8 mouse cellular contexts compared by ENCODE assay signal in the genomic region with DNA sequence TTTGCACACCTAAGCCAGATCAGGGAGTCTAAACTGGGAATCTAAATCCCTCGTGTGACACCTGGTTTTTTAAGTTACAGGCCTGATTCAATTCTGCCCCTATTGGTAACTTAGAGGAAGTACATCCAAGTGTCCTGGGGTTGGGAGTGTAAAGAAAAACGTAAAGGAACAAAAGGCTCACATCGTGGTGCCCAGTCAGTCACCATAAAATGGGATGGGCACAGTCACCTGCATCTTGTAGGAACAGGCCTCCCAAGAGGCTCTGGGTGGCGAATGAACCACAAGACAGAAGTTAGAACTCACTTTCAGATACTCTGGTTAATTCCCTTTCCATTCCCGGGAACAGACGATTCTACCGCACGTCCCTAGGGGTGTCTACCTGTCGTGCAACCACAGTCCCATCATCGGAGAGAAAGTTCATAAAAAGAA. TPM values are rescaled to one million over a fixed set of nuclear protein-coding genes. Genes with fewer than 3 reads are reported as not detected.
DNase-seq lines count a peak whose midpoint lies in the region; ATAC-seq and TF ChIP-seq lines count a peak whose summit lies in the region.

No protein-coding gene starts in this region.

- H3K27me3 ChIP-seq in G1E (ENCODE audit: insufficient read depth, low read length), result no peaks in the 10 kb centered on the region; the same call in 1 of the 2 replicates
- peaks cover 11% of the 10 kb centered on the region for H3K27me3 ChIP-seq in forebrain, embryonic 13.5 days
- H3K27me3 ChIP-seq in limb, embryonic 15.5 days, result no peaks in the 10 kb centered on the region

- peak; percentile 86 for DNase-seq in heart, adult 11 months
- no peak for DNase-seq in heart, postnatal 25 days (ENCODE audit: low spot score)
- DNase-seq in G1E (ENCODE audit: low spot score), result peak; percentile 46
- peak; percentile 70 for DNase-seq in retina, postnatal 1 day
- DNase-seq in urinary bladder, postnatal 14 days (ENCODE audit: low spot score), result no peak
- DNase-seq in left cerebral cortex, adult 11 months (ENCODE audit: low spot score), result no peak

- peaks cover 45% of the 10 kb centered on the region for H3K36me3 ChIP-seq in G1E (replicated peaks)
- no peaks in the 10 kb centered on the region for H3K36me3 ChIP-seq in forebrain, embryonic 13.5 days (ENCODE audit: poor library complexity, severe bottlenecking)
- no peaks in the 10 kb centered on the region for H3K36me3 ChIP-seq in limb, embryonic 15.5 days

- H3K27ac ChIP-seq in forebrain, embryonic 13.5 days, result no peak overlapping the region
- H3K27ac ChIP-seq in limb, embryonic 15.5 days, result no peak overlapping the region

- H3K4me1 ChIP-seq in G1E (ENCODE audit: insufficient read depth, low read depth, low read length), result peaks cover 81% of the 10 kb centered on the region
- peaks cover 27% of the 10 kb centered on the region for H3K4me1 ChIP-seq in forebrain, embryonic 13.5 days
- peaks cover 25% of the 10 kb centered on the region for H3K4me1 ChIP-seq in limb, embryonic 15.5 days

- under 1% methylated on average over 10 of the region's 10 CpGs for WGBS in forebrain, embryonic 13.5 days
- WGBS in limb, embryonic 15.5 days, result 5% methylated on average over 10 of the region's 10 CpGs

- intact Hi-C loops in heart, postnatal 25 days (cut with DNase I), result no loop called here

- H3K9ac ChIP-seq in forebrain, embryonic 13.5 days, result peak overlapping the region; percentile 65
- H3K9ac ChIP-seq in limb, embryonic 15.5 days, result no peak overlapping the region

- TF ChIP-seq CTCF in G1E (IDR thresholded peaks at IDR 0.05; ENCODE audit: low read depth, low read length), result peak; percentile 35

- ATAC-seq in G1E (ENCODE audit: extremely low read depth, insufficient number of reproducible peaks, low FRiP score, poor library complexity, severe bottlenecking), result no peak
- ATAC-seq in forebrain, embryonic 13.5 days, result no peak
- ATAC-seq in limb, embryonic 15.5 days (ENCODE audit: insufficient number of reproducible peaks, low FRiP score, low TSS enrichment, low read depth), result no peak

- peak overlapping the region; percentile 81 for H3K4me3 ChIP-seq in G1E (ENCODE audit: low read depth, low read length)
- peak overlapping the region; percentile 52 for H3K4me3 ChIP-seq in forebrain, embryonic 13.5 days
- peak overlapping the region; percentile 65 for H3K4me3 ChIP-seq in limb, embryonic 15.5 days

- H3K4me2 ChIP-seq in forebrain, embryonic 13.5 days, result peak overlapping the region; percentile 80
- peak overlapping the region; percentile 94 for H3K4me2 ChIP-seq in limb, embryonic 15.5 days

- no peaks in the 10 kb centered on the region for H3K9me3 ChIP-seq in G1E (replicated peaks)
- no peaks in the 10 kb centered on the region for H3K9me3 ChIP-seq in forebrain, embryonic 13.5 days (replicated peaks)
- no peaks in the 10 kb centered on the region for H3K9me3 ChIP-seq in limb, embryonic 15.5 days

RNA-seq across cellular contexts. Expression of a gene that starts 2.3 kb away (rescaled TPM):
- 100 to 1,000 TPM; 268 to 296 TPM for total RNA-seq in heart, postnatal 25 days (2021)
- total RNA-seq in G1E (2014; fragmentation: Nextera tagmentation), result 42.9 and 52.4 TPM in 2 replicates
- total RNA-seq in G1E (2017), result 73.8 and 90.2 TPM in 2 replicates
- 6.6 and 8.2 TPM in 2 replicates for polyA plus RNA-seq in G1E (2012)
- polyA plus RNA-seq in forebrain, embryonic 13.5 days (2015; fragmentation: Nextera tagmentation; extraction: Ambion mirVana), result 13.4 and 16.8 TPM in 2 replicates
- 25.4 TPM in 2 replicates for polyA plus RNA-seq in limb, embryonic 15.5 days (2015; fragmentation: Nextera tagmentation; extraction: Ambion mirVana)

Comparison
In these comparisons a context has a peak if more than half of its experiments do, and no peak if none do; other contexts are left out.
1. DNase-seq: peak in heart, adult 11 months (single experiment), G1E (single experiment) and retina, postnatal 1 day (single experiment); none in heart, postnatal 25 days (single experiment), urinary bladder, postnatal 14 days (single experiment) and left cerebral cortex, adult 11 months (single experiment).
2. Peak in every context shown above with its lines, with median percentiles within 50 percentile points of each other: H3K4me3 ChIP-seq.